Mouse (Mus musculus) Patski (cell line): Measurements from ENCODE around the gene Tekt1. TPM values are rescaled to one million over a fixed set of nuclear protein-coding genes. Genes with fewer than 3 reads are reported as not detected.

ENCODE experiments used
- ATAC-seq: fragments of 100-300 bp; one replicate; pipeline ENCODE4 v1.8.0; 2021
- CTCF ChIA-PET: fragments of 350-600 bp; sonication (Branson Sonifier 250); formaldehyde crosslinking; loops from one replicate; lab custom pipeline; 2022; ENCODE audit warnings: inconsistent platforms; lab: Charles Lee
- POLR2A ChIA-PET: fragments of 350-600 bp; sonication (Branson Sonifier 250); formaldehyde crosslinking; loops from one replicate; lab custom pipeline; 2022; ENCODE audit warnings: antibody characterized with exemption, inconsistent platforms; lab: Charles Lee
- DNase-seq: peaks from one replicate; pipeline ENCODE4 v3.0.0-alpha.2; 2011; ENCODE audit warnings: low read depth, low spot score
- H3K27me3 ChIP-seq: fragments of 371-371 bp; one replicate; pipeline ENCODE4 v1.5.1; 2021
- CTCF ChIP-seq: fragments of 100-300 bp; IDR thresholded peaks from one replicate; pipeline ENCODE4 v1.5.1; 2021
- in situ Hi-C: fragments of 300-500 bp; cut with MboI; formaldehyde crosslinking; loops from 3 replicates; pipeline ENCODE4 v1.11.1; 2018; ENCODE audit warnings: low pct_unique_long_range_greater_than_20kb, mixed read lengths
- polyA plus RNA-seq: library from polyadenylated mRNA; unstranded; gene quantifications from one replicate; pipeline ENCODE4 v1.2.3, GENCODE M21; 2021

Gene Tekt1
- polyA plus RNA-seq, 1 experiment from 2014 or later = not detected

DNA sequence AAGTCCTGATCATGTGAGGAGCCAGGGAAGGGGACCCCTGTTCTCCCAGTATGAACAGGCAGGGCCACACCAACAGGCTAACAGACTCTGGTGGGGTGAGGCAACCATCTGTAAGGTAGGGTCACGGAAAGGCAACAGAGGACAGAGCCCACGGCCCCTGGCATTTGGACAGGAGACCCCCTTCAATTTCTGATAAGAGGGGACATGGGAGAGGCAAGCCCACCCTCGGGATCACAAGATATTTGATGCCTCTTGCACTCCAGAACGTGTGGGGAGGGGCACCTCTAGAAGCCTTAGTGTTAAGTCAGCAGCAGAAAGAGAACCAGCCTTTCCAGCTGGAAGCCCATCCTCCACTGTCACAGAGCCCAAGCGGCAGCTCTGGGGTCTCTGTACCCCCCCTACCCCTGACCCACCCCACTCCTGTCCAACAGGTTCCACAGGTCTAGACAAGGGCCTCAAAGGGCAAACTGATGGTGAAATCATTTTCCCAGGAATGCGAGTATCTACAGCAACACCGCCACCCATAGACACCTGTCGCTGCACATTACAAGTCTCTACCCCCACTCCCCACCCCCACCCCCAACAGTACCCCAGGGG is 43.9 kb upstream of the Tekt1 start:
- no peak for DNase-seq
- CTCF ChIA-PET = interaction anchor here (1.5 kb wide), 1 partner anchor 10 kb away, joined by 4 read pairs; no protein-coding TSS in a partner anchor

DNA sequence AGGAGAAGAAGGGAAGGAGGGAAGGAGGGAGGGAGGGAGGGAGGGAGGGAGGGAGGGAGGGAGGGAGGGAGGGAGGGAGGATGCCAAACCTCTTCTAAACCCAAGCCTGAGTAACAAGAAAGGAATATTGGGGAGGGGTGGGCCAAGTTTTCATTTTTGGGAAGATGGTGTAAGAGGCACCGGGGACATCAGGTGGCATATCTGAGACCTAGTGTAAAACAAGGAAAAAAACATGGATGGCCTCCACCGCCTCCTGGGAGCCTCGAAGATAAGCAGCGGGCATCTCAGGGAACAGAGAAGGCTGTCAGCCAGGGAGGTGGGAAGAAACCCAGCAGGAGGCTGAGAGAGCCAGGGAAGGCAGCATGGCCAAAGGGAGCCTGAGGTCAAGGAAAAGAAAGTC is 43.3 kb upstream of the Tekt1 start:
- ATAC-seq (no peak), DNase-seq (no peak)
- in situ Hi-C loops = no loop called here
- ChIA-PET CTCF (no interaction called here), POLR2A (interaction anchor here (0.6 kb wide), 1 partner anchor 156 kb away, joined by 4 read pairs; no protein-coding TSS in a partner anchor)
- no peaks in the 10 kb centered on the region for H3K27me3 ChIP-seq
- TF ChIP-seq CTCF = no peak

More for the DNA sequence above, 43.9 kb upstream of the Tekt1 start:
- no peak for ATAC-seq
- POLR2A ChIA-PET = interaction anchor here (0.6 kb wide), 1 partner anchor 155 kb away, joined by 4 read pairs; no protein-coding TSS in a partner anchor
- no peak for TF ChIP-seq CTCF
- in situ Hi-C loops = no loop called here
- no peaks in the 10 kb centered on the region for H3K27me3 ChIP-seq

DNA sequence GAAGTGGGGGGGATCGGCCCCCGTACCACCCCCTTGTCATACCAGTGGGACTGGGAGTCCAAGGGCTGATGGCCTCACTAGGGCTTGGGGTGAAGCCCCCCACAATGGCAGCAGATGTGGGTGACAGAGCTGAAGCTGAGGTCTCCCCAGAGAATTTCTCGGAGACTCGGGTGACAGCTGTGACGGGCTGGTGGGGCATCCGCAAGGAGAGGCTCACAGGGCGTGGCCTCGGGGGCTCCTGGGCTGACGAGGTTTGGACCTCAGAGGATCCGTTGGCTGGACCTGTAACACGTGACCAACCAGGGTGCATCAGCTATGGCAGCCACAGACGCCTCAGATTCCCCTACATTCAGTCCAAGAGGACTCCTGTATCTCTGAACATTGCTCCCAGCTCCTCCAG is 40.7 kb upstream of the Tekt1 start:
- ChIA-PET POLR2A (no interaction called here), CTCF (no interaction called here)
- no peaks in the 10 kb centered on the region for H3K27me3 ChIP-seq
- ATAC-seq (no peak), DNase-seq (no peak)
- TF ChIP-seq CTCF = no peak
- in situ Hi-C loops = no loop called here

DNA sequence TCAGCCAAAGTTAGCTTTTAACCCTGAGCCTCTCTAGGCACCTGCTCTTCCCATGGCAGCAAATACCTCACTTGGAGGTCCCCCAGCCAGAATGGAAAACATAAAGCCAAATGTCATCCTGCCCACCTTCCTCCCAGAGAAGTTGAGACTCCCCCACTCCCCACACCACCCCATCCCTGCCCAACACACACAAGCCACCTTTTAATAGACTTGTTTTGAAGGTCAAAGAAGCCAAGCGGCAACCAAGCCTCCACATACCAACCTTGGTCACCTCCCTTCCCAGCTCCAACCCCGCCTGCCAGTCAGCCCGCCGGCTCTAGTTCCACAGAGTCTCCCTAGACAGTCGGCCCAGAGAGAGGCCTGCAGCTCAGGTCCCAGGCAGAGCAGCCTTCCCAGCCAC is 39.8 kb upstream of the Tekt1 start:
- TF ChIP-seq CTCF = no peak
- POLR2A ChIA-PET = interaction anchor here (0.9 to 1.3 kb wide), 2 partner anchors 8 to 61 kb away, joined by 3 to 4 read pairs; no protein-coding TSS in a partner anchor
- ATAC-seq (no peak), DNase-seq (no peak)
- CTCF ChIA-PET = no interaction called here
- in situ Hi-C loops = no loop called here
- no peaks in the 10 kb centered on the region for H3K27me3 ChIP-seq

DNA sequence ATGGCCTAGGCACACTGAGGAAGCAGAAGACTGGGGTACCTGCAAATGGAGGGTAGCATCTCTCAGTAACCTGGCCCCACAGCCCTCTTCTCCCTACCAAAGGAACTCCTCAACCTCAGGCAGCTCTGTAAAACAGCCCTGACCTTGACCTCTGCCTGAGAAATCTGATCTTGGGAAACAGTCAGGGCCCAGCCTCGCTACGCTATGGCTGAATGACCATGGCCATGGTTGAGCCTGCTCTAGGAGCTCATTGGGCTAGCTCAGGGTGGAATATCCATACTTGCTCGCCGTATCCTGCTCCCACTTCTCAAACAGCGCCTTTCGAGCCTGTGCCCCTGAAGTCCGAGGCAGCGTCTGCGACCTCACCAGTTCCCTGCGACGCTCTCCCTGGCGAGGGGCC is 38.8 kb upstream of the Tekt1 start:
- ChIA-PET CTCF (no interaction called here), POLR2A (interaction anchor here (1.3 kb wide), 1 partner anchor 60 kb away, joined by 4 read pairs; no protein-coding TSS in a partner anchor)
- in situ Hi-C loops = no loop called here
- H3K27me3 ChIP-seq = no peaks in the 10 kb centered on the region
- ATAC-seq = no peak
- DNase-seq = no peak
- no peak for TF ChIP-seq CTCF

DNA sequence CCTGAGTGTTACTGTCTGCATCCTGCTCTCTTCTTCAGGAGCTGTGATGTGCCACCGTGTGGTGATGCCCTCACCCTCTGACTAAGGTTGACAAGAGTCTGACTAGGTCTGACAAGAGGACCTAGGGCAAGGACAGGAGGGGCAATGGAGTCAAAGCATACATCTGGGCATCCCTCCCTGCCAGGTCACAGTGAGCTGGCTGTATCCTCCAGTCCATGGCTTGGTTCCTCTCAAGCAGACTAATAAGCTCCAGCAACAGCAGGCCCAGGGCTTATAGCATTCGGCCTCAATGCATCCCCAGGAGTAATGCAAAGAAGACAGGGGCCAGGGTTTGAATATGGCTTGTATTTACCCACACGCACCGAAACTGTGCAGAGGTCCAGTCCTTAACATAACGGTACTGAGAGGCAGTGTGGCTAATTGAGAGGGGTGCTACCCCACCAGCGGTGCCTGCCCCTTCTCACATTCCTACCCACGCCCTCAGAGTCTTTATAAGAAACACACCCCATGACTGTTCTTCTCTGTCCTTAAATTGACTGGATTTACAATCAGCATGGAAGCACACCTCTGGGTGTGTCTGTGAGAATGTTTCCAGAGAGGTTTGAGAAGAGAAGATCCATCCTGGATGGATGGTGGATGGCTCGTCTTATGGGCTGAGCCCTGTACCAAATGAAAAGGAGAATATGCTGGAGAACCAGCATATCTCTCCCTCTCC is 35.7 kb upstream of the Tekt1 start:
- DNase-seq = no peak
- no peaks in the 10 kb centered on the region for H3K27me3 ChIP-seq
- no peak for TF ChIP-seq CTCF
- ChIA-PET POLR2A (no interaction called here), CTCF (no interaction called here)
- ATAC-seq = no peak
- in situ Hi-C loops = no loop called here

DNA sequence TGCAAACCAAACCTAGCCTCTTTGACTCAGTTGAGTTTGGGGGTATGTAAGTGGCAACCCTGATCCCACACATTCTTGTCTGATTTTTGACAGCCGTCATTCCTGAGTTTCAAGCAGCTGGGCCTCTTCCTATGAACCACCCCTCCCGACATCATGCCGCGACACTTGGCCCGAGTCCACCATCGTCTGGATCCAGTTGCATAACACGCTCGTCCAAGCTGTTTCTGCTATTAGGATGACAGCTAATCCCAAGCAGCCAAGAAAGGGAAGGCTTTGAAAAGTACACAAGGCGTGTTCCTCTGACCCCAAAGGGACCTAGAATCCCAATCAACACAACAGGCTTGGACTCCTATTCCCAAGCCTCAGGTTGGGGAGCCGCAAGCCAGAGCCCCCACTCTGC is 34.8 kb upstream of the Tekt1 start:
- no peak for TF ChIP-seq CTCF
- DNase-seq = no peak

DNA sequence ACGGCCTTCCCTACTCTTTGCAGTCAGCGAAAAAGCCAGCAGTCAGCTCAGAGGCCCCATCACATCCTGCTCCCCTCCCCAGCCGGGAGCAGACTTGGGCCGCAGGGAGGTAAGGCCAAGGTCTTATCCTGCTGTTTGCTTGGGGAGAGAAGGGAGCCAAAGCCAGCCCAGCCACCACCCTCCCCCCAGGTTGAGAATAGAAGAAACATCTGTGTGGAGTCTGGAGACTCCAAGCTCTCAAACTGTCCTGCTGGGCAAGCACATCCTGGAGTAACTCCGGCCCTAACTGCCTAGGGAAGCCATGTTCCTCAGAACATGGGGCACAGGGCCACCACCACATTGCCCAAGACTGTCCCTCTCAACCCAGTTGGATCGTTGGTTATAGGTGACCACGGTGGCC is 34.4 kb upstream of the Tekt1 start:
- H3K27me3 ChIP-seq = no peaks in the 10 kb centered on the region
- no peak for DNase-seq
- TF ChIP-seq CTCF = no peak
- in situ Hi-C loops = no loop called here
- ChIA-PET CTCF (interaction anchor here (1.0 kb wide), 1 partner anchor 10 kb away, joined by 4 read pairs; no protein-coding TSS in a partner anchor), POLR2A (no interaction called here)
- no peak for ATAC-seq

More for the DNA sequence above, 34.8 kb upstream of the Tekt1 start:
- ChIA-PET CTCF (no interaction called here), POLR2A (no interaction called here)
- in situ Hi-C loops = no loop called here
- H3K27me3 ChIP-seq = no peaks in the 10 kb centered on the region
- no peak for ATAC-seq

DNA sequence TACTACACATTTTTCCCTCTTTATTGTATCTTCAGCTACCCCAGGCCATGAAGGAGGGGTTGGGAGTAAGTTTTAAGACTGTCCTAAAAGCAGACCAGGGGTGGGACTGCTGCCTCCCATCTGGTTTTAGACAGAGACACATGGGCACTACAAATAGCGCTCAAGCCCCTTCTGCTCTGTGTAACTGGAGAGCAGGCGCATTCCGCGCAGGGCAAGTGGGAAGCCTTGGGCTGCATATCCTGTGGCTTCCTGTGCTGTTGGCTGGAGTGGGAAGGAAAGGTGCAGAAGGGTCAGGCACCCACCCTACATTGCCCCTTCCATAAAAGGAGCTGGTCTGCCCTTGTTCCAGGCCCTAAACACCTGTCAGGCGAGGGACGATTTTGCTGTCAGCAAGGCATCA is 33.4 kb upstream of the Tekt1 start:
- no peak for DNase-seq
- in situ Hi-C loops = no loop called here
- H3K27me3 ChIP-seq = no peaks in the 10 kb centered on the region
- ChIA-PET CTCF (interaction anchor here (1.0 to 1.1 kb wide), 2 partner anchors 11 to 13 kb away, joined by 3 to 4 read pairs; no protein-coding TSS in a partner anchor), POLR2A (interaction anchor here (0.7 to 0.8 kb wide), 2 partner anchors 13 to 25 kb away, joined by 3 read pairs; no protein-coding TSS in a partner anchor)
- TF ChIP-seq CTCF = no peak
- ATAC-seq = no peak

DNA sequence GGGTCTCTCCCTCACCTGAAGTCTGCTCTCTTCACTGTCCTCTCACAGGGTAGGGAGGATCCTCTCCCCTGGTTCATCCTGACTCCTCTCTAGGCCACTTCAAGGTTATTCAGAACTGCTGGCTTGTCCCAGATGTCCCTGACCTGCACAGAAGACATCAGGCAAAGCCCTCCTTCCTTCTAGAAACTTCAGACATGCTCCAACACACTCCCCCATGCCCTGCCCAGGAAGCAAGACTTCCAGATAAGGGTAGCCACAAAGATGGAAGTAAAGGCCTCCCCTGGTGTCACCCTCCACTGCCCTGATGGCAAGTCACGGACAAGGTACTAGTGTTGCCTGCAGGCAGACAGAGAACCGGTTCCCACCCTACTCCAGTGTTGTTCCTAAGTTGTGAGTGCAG is 32.5 kb upstream of the Tekt1 start:
- in situ Hi-C loops = no loop called here
- no peak for TF ChIP-seq CTCF
- ATAC-seq (no peak), DNase-seq (no peak)
- ChIA-PET CTCF (interaction anchor here (1.1 kb wide), 1 partner anchor 12 kb away, joined by 3 read pairs; no protein-coding TSS in a partner anchor), POLR2A (interaction anchor here (0.8 kb wide), 1 partner anchor 14 kb away, joined by 3 read pairs; no protein-coding TSS in a partner anchor)
- no peaks in the 10 kb centered on the region for H3K27me3 ChIP-seq

DNA sequence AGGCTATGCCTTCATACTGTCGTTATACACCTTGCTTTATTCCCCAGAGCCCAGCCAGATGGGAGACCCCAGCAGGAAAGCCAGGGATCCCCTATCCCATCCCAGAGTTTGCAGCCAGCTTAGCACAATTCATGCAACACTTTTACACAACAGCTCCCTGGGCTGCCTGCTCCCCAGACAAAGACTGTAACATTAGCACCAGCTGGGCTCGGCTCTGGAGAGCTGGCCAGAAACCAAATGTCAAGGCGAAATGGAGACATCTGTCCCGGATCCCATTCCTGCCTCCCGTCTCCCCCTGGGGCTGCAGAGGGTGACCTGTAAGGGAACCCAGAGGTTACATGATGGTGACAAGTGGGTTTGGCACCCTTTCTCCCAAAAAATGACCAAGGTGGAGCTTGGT is 31.4 kb upstream of the Tekt1 start:
- in situ Hi-C loops = no loop called here
- ChIA-PET CTCF (interaction anchor here (0.6 kb wide), 1 partner anchor 166 kb away, joined by 3 read pairs; no protein-coding TSS in a partner anchor), POLR2A (no interaction called here)
- no peaks in the 10 kb centered on the region for H3K27me3 ChIP-seq
- DNase-seq (no peak), ATAC-seq (no peak)
- no peak for TF ChIP-seq CTCF
